ENCODE assay signal across 22 mouse cellular contexts in genomic region chr11:42941561-42941960, GRCm38 (mm10).
DNase-seq lines count a peak whose midpoint lies in the region; ATAC-seq and TF ChIP-seq lines count a peak whose summit lies in the region.
"Had no signal": no experiment of that assay in that cellular context is flagged by ENCODE, and none has a peak within 500 bp of the region (broad histone marks: within the 10 kb centered on the region; RNA-seq: fewer than 3 reads in every experiment).

No protein-coding gene starts in this region.

- no peaks in the 10 kb centered on the region for H3K36me3 ChIP-seq in neural tube, embryonic 14.5 days (ENCODE audit: control insufficient read depth, insufficient read depth, low read length)
- no peaks in the 10 kb centered on the region for H3K36me3 ChIP-seq in neural tube, embryonic 15.5 days
- no peaks in the 10 kb centered on the region for H3K36me3 ChIP-seq in intestine, embryonic 16.5 days (ENCODE audit: control insufficient read depth, insufficient read depth, low read length)
- H3K36me3 ChIP-seq in stomach, embryonic 14.5 days (ENCODE audit: control insufficient read depth, insufficient read depth, low read length), result no peaks in the 10 kb centered on the region
- no peaks in the 10 kb centered on the region for H3K36me3 ChIP-seq in lung, postnatal 0 days (ENCODE audit: insufficient read depth, low read length)
- H3K36me3 ChIP-seq: forebrain, embryonic 10.5 days; heart, embryonic 10.5 days; heart, embryonic 13.5 days had no signal

- no peak overlapping the region for H3K9ac ChIP-seq in neural tube, embryonic 14.5 days (replicated peaks; ENCODE audit: low read depth, low read length)
- no peak overlapping the region for H3K9ac ChIP-seq in neural tube, embryonic 15.5 days (replicated peaks)
- H3K9ac ChIP-seq in intestine, embryonic 16.5 days (ENCODE audit: low read depth, low read length), result no peak overlapping the region
- no peak overlapping the region for H3K9ac ChIP-seq in stomach, embryonic 14.5 days (replicated peaks; ENCODE audit: low read depth, low read length)
- no peak overlapping the region for H3K9ac ChIP-seq in lung, postnatal 0 days (replicated peaks; ENCODE audit: low read depth)
- H3K9ac ChIP-seq: forebrain, embryonic 13.5 days; forebrain, postnatal 0 days; heart, embryonic 13.5 days; hindbrain, embryonic 14.5 days had no signal

- H3K4me2 ChIP-seq in neural tube, embryonic 14.5 days (ENCODE audit: low read depth, low read length), result no peak overlapping the region
- no peak overlapping the region for H3K4me2 ChIP-seq in neural tube, embryonic 15.5 days
- H3K4me2 ChIP-seq in intestine, embryonic 16.5 days (ENCODE audit: low read depth, low read length), result no peak overlapping the region
- H3K4me2 ChIP-seq in stomach, embryonic 14.5 days (replicated peaks; ENCODE audit: low read depth, low read length), result no peak overlapping the region
- no peak overlapping the region for H3K4me2 ChIP-seq in lung, postnatal 0 days (replicated peaks; ENCODE audit: low read depth, low read length)
- H3K4me2 ChIP-seq: forebrain, embryonic 13.5 days; heart, embryonic 13.5 days; hindbrain, embryonic 14.5 days had no signal

- no peaks in the 10 kb centered on the region for H3K4me1 ChIP-seq in neural tube, embryonic 14.5 days (ENCODE audit: control insufficient read depth, insufficient read depth, low read length)
- H3K4me1 ChIP-seq in neural tube, embryonic 15.5 days, result peaks cover 12% of the 10 kb centered on the region
- 0 out of 2 replicates have a peak, but pooled peaks cover 3% of the 10 kb centered on the region for H3K4me1 ChIP-seq in intestine, embryonic 16.5 days (ENCODE audit: control insufficient read depth, insufficient read depth, low read length)
- no peaks in the 10 kb centered on the region for H3K4me1 ChIP-seq in stomach, embryonic 14.5 days (ENCODE audit: control insufficient read depth, insufficient read depth, low read length)
- H3K4me1 ChIP-seq in lung, postnatal 0 days (ENCODE audit: insufficient read depth, low read depth, low read length), result no peaks in the 10 kb centered on the region
- H3K4me1 ChIP-seq: forebrain, embryonic 10.5 days; forebrain, embryonic 13.5 days; heart, embryonic 10.5 days; heart, embryonic 13.5 days had no signal

- H3K4me3 ChIP-seq in neural tube, embryonic 14.5 days (ENCODE audit: low read depth, low read length), result no peak overlapping the region
- H3K4me3 ChIP-seq in neural tube, embryonic 15.5 days (replicated peaks), result no peak overlapping the region
- H3K4me3 ChIP-seq in intestine, embryonic 16.5 days (ENCODE audit: low read length), result no peak overlapping the region
- H3K4me3 ChIP-seq in stomach, embryonic 14.5 days (ENCODE audit: low read depth, low read length), result no peak overlapping the region
- no peak overlapping the region for H3K4me3 ChIP-seq in lung, postnatal 0 days (ENCODE audit: low read depth, low read length)
- H3K4me3 ChIP-seq: forebrain, embryonic 10.5 days; forebrain, embryonic 13.5 days; gastrocnemius, adult 2 months; heart, adult 2 months; heart, embryonic 10.5 days; heart, embryonic 13.5 days had no signal

- 0 out of 2 replicates have a peak, but pooled peaks have one; percentile 24 for ATAC-seq in neural tube, embryonic 14.5 days (ENCODE audit: low read depth)
- no peak for ATAC-seq in neural tube, embryonic 15.5 days (ENCODE audit: low FRiP score)
- ATAC-seq in intestine, embryonic 16.5 days, result peak; percentile 82
- 0 out of 2 replicates have a peak, but pooled peaks have one; percentile 35 for ATAC-seq in stomach, embryonic 14.5 days (ENCODE audit: insufficient number of reproducible peaks, insufficient read depth, low FRiP score, low read depth)
- ATAC-seq in lung, postnatal 0 days, result no peak
- ATAC-seq: CD4-positive, CD25-positive, alpha-beta regulatory T cell, adult 4 months; forebrain, embryonic 13.5 days; forebrain, postnatal 0 days; hindbrain, postnatal 0 days had no signal

- no peaks in the 10 kb centered on the region for H3K9me3 ChIP-seq in neural tube, embryonic 14.5 days (ENCODE audit: control insufficient read depth, low read length)
- no peaks in the 10 kb centered on the region for H3K9me3 ChIP-seq in neural tube, embryonic 15.5 days (replicated peaks)
- no peaks in the 10 kb centered on the region for H3K9me3 ChIP-seq in intestine, embryonic 16.5 days (ENCODE audit: control insufficient read depth, low read length)
- H3K9me3 ChIP-seq in stomach, embryonic 14.5 days (ENCODE audit: control insufficient read depth, low read depth, low read length), result no peaks in the 10 kb centered on the region
- no peaks in the 10 kb centered on the region for H3K9me3 ChIP-seq in lung, postnatal 0 days (ENCODE audit: low read length)
- H3K9me3 ChIP-seq: forebrain, embryonic 10.5 days; forebrain, embryonic 13.5 days; heart, embryonic 10.5 days; heart, embryonic 13.5 days had no signal

- DNase-seq in lung, postnatal 0 days (ENCODE audit: low spot score), result no peak
- DNase-seq in right cerebral cortex, postnatal 25 days, result no peak
- DNase-seq: adrenal gland, adult 2 months; adrenal gland, postnatal 14 days; cerebellum, adult 11 months; forebrain, postnatal 0 days; gastrocnemius, adult 2 months; gastrocnemius, postnatal 14 days; heart, adult 2 months; heart, postnatal 14 days; heart, postnatal 4 days had no signal

- 85% methylated on average over 3 of the region's 3 CpGs for WGBS in neural tube, embryonic 14.5 days
- 83% methylated on average over 3 of the region's 3 CpGs for WGBS in neural tube, embryonic 15.5 days
- 60% methylated on average over 3 of the region's 3 CpGs for WGBS in intestine, embryonic 16.5 days
- 70% methylated on average over 3 of the region's 3 CpGs for WGBS in stomach, embryonic 14.5 days
- WGBS in lung, postnatal 0 days, result 71% methylated on average over 3 of the region's 3 CpGs

- no peak overlapping the region; the same call in 1 of the 2 replicates for H3K27ac ChIP-seq in neural tube, embryonic 14.5 days (ENCODE audit: low read depth, low read length)
- H3K27ac ChIP-seq in neural tube, embryonic 15.5 days (replicated peaks), result no peak overlapping the region
- H3K27ac ChIP-seq in intestine, embryonic 16.5 days (ENCODE audit: low read length), result no peak overlapping the region
- no peak overlapping the region for H3K27ac ChIP-seq in stomach, embryonic 14.5 days (ENCODE audit: low read length)
- H3K27ac ChIP-seq in lung, postnatal 0 days (ENCODE audit: low read length), result no peak overlapping the region
- H3K27ac ChIP-seq: forebrain, embryonic 10.5 days; forebrain, embryonic 13.5 days; gastrocnemius, adult 2 months; heart, adult 2 months; heart, embryonic 10.5 days; heart, embryonic 13.5 days; hindbrain, embryonic 14.5 days; hindbrain, postnatal 0 days had no signal

- no peak for TF ChIP-seq EP300 in lung, postnatal 0 days (IDR thresholded peaks at IDR 0.05)

- H3K27me3 ChIP-seq in neural tube, embryonic 14.5 days (ENCODE audit: control insufficient read depth, insufficient read depth, low read length), result no peaks in the 10 kb centered on the region
- H3K27me3 ChIP-seq in neural tube, embryonic 15.5 days (replicated peaks), result no peaks in the 10 kb centered on the region
- H3K27me3 ChIP-seq in intestine, embryonic 16.5 days (replicated peaks; ENCODE audit: control insufficient read depth, insufficient read depth, low read length), result no peaks in the 10 kb centered on the region
- no peaks in the 10 kb centered on the region for H3K27me3 ChIP-seq in stomach, embryonic 14.5 days (ENCODE audit: control insufficient read depth, insufficient read depth, low read length)
- H3K27me3 ChIP-seq in lung, postnatal 0 days (replicated peaks; ENCODE audit: insufficient read depth, low read length), result no peaks in the 10 kb centered on the region
- H3K27me3 ChIP-seq: forebrain, embryonic 13.5 days; heart, embryonic 13.5 days had no signal

- no peak for TF ChIP-seq CTCF in lung, postnatal 0 days (IDR thresholded peaks at IDR 0.05)

Comparison
In these comparisons a context has a peak if more than half of its experiments do, and no peak if none do; other contexts are left out.
1. ATAC-seq: peak in neural tube, embryonic 14.5 days (single experiment), intestine, embryonic 16.5 days (single experiment) and stomach, embryonic 14.5 days (single experiment); none in neural tube, embryonic 15.5 days (single experiment) and lung, postnatal 0 days (single experiment).